Mouse (Mus musculus) neutrophil, adult 5-6 weeks (primary cell): Measurements from ENCODE around the gene Cdk1. TPM values are rescaled to one million over a fixed set of nuclear protein-coding genes. Genes with fewer than 3 reads are reported as not detected.

Experiments used
- ATAC-seq: fragments of 151-379, 151-347 bp; 2 replicates; pipeline ENCODE4 v1.8.0; 2017; ENCODE audit warnings: mild to moderate bottlenecking, moderate TSS enrichment; ENCODE audit not compliant: insufficient number of reproducible peaks, poor library complexity, low FRiP score, severe bottlenecking; ENCODE audit errors: extremely low read depth
- total RNA-seq: library from RNA; stranded (forward); fragments of 200-1000 nt; gene quantifications from 2 replicates; pipeline ENCODE4 v1.2.3, GENCODE M21; 2017

The Cdk1 gene
- total RNA-seq, 1 experiment from 2014 or later = 0.23 TPM

- peak; percentile 67; the same call in 1 of the 2 replicates for ATAC-seq
These were observed 31.8 kb downstream of the Cdk1 start for GRCm38 (mm10) chr10:69320667-69321518.

GRCm38 (mm10) chr10:69318514-69318913, 34.2 kb downstream of the Cdk1 start:
- no peak for ATAC-seq

GRCm38 (mm10) chr10:69313944-69314343, 38.8 kb downstream of the Cdk1 start:
- ATAC-seq = no peak

- no peak for ATAC-seq
These were observed 40.9 kb downstream of the Cdk1 start for GRCm38 (mm10) chr10:69311867-69312266.

GRCm38 (mm10) chr10:69309109-69309508, 43.6 kb downstream of the Cdk1 start:
- ATAC-seq = no peak

GRCm38 (mm10) chr10:69307067-69307466, 45.7 kb downstream of the Cdk1 start:
- 0 out of 2 replicates have a peak, but pooled peaks have one; percentile 36 for ATAC-seq

- ATAC-seq = peak; percentile 46; the same call in 1 of the 2 replicates
These were observed 46.5 kb downstream of the Cdk1 start for GRCm38 (mm10) chr10:69306205-69306604.

- no peak for ATAC-seq
These were observed 47.1 kb downstream of the Cdk1 start for GRCm38 (mm10) chr10:69305600-69305999.

- ATAC-seq = no peak
These were observed 47.9 kb downstream of the Cdk1 start for GRCm38 (mm10) chr10:69304819-69305218.

GRCm38 (mm10) chr10:69302667-69303066, 50.1 kb downstream of the Cdk1 start:
- ATAC-seq = no peak

- ATAC-seq = no peak
These were observed 52.8 kb downstream of the Cdk1 start for GRCm38 (mm10) chr10:69299985-69300384.

GRCm38 (mm10) chr10:69295919-69296318, 56.8 kb downstream of the Cdk1 start:
- no peak for ATAC-seq

- no peak for ATAC-seq
These were observed 62.0 kb downstream of the Cdk1 start for GRCm38 (mm10) chr10:69290736-69291135.

- ATAC-seq = no peak
These were observed 64.0 kb downstream of the Cdk1 start for GRCm38 (mm10) chr10:69288720-69289119.

GRCm38 (mm10) chr10:69288086-69288485, 64.7 kb downstream of the Cdk1 start:
- no peak for ATAC-seq

- ATAC-seq = no peak
These were observed 65.8 kb downstream of the Cdk1 start for GRCm38 (mm10) chr10:69286939-69287338.

Other genes starting within 250 kb of the Cdk1 start
- gene Rhobtb1, start 201.5 kb downstream of the Cdk1 start, total RNA-seq = 0.12 and 0.98 TPM in 2 replicates
- not detected in 2 replicates for gene A930033H14Rik, start 139.8 kb downstream of the Cdk1 start, total RNA-seq
- 0.37 and 1.6 TPM in 2 replicates for gene Ank3, start 45.8 kb upstream of the Cdk1 start, total RNA-seq